Mouse (Mus musculus) retina, postnatal 1 day (tissue): ENCODE measurements around the gene Ppil3.

Experiments
- DNase-seq: peaks from one replicate; pipeline ENCODE4 v3.0.0-alpha.2; 2012

Gene Ppil3

DNA sequence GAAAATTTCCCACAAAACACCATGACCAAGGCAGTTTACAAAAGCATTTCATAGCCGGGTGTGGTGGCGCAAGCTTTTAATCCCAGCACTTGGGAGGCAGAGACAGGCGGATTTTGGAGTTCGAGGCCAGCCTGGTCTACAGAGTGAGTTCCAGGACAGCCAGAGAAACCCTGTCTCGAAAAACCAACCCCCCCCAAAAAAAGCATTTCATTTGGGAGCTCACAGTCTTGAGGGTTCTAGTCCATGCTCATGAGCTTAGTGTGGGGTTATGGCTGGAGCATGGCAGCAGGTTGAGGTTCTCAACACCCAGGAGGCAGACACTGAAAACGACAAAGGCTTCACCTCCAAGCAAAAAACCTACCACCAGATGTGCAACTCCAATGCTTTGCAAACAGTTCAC, 37.1 kb downstream of the Ppil3 start:
- no peak for DNase-seq

DNA sequence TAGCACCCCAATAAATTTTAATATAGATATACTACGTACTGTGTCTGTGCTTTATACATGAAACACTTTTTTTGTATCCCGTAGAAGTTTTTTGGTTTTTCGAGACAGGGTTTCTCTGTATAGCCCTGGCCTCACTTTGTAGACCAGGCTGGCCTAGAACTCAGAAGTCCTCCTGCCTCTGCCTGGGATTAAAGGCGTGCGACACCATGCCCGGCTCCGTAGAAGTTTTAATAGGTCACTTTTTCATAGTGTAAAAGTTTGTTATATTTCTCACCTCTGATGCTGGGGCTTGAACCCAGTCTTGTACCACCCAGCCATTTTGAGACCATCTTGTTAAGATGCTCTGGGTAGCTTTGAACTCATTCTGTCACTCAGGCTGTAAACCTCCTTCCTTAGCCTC, 38.0 kb downstream of the Ppil3 start:
- no peak for DNase-seq

DNA sequence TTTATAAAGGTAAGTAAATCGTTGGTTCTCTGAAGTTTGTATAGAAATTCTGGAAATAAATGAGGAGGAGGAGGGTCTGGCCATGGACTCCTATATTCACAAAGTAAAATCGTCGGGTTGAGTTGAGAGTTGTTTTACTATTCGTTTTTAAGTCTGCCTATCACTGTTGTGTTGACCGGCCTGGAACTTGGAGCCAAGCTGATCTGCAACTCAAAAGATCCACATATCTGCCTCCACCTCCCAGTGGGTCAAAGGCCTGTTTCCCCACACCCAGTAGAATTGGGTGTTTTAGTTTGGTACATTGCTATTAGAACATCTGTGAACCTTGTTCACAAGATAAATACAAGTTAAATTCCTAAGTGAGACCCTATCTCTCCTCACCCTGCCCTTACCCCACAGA, 41.5 kb downstream of the Ppil3 start:
- DNase-seq: no peak

DNA sequence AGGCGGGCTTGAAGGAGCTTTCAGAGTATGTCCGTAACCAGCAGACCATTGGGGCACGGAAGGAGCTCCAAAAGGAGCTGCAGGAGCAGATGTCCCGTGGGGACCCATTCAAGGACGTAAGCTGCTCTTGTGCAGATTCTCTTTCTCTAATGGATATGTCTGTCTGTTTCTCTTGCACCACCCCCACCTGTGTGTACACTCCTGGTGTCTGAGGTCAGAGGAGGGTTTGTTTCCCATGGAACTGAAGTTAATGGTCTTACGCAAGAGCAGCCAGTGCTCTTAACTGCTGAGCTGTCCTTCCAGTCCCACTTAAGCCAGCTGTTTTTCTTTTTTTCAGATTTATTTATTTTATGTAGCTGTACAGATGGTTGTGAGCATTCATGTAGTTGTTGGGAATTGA, 43.9 kb downstream of the Ppil3 start:
- no peak for DNase-seq

DNA sequence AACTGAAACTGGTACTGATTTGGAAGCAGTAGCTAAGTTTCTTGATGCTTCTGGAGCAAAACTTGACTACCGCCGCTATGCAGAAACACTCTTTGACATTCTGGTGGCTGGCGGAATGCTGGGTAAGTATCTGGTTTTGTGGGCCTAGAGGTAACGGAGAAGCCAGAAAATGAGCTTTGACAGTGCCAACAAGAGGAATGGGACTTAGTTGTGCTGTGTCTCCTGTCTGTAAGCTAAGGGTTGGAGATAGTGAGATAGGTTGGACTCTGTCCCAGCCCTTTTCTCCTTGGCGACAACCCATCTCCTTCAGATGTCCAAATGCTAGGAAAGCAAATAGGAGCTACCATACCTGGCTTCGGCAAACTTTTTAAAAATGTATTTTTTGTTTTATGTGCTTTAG, 47.6 kb downstream of the Ppil3 start:
- DNase-seq: no peak

DNA sequence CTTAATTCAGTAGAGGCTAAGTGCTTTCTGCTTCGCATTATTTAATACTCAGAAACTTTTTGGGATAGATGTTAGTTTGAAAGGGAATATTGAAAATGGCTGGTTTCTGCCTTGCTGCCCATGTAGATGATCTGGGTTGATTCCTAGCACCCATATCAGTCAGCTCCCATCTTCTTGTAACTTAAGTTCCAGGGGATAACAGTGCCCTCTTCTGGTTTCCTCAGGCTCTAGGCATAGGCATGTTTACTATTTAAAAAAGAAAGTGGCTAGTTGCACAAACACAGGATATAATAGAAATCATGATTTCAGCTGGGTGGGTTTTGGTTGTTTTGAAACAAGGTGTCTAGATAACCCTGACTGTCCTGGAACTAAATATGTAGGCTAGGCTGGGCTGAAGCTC, 49.1 kb downstream of the Ppil3 start:
- no peak for DNase-seq

DNA sequence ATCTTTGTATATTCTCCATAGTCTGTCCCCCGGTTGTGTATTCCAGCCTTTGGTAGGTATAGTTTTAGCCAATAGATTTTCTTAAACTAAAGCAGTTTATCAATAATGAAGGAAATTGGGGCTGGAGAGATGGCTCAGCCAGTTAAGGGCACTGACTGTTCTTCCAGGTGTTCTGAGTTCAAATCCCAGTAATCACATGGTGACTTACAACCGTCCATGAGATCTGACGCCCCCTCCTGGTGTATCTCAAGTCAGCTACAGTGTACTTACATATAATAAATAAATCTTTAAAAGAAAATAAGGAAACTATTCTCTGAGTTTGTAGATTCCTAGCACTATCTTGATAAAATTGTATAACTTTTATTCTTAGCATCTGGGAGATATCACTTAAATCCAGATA, 49.9 kb downstream of the Ppil3 start:
- DNase-seq: no peak

DNA sequence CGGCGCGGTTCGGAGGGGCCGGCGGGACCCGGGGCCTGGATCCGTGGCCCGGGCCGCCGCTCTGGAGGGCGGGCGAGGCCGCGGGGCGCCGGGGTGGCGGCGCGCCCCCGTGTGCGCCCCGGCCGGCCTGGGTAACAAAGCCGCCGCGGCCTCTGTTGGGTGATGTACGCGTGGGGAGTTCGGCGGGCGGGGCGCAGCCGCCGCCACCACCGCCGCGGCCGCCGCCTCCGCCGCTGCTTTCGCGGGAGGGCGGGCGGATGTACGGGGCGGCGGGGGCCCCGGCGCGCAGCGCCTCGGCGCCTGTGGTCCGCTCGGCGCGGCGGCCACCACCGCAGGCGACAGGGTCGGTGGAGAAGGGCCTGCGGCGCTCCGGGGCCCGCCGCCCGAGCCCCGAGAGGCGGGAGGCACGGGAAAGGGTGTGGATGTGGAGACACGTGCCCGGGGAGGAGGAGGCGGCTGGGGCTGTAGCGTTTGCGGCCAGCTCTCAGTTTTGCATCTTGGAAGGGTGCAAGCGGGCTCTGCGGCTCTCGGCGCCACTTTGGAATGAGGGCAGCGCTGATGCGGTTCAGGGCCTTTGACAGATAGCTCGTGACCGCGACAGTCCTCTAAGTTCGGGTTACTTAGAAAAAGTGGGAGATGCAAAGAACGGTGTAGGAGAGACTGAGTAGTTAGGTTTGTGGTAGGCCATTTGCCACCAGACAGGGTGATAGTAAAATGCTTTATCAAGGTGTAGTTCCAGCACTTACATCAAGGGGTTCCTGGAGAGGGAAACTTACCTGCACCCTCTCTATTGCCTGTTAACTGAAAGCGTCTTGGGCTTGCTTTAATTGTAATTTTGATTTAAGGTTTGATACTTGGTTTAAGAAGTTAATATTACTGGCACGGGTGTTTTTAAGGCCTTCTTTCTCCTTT, 51.7 kb downstream of the Ppil3 start:
- peak; percentile 58 for DNase-seq

DNA sequence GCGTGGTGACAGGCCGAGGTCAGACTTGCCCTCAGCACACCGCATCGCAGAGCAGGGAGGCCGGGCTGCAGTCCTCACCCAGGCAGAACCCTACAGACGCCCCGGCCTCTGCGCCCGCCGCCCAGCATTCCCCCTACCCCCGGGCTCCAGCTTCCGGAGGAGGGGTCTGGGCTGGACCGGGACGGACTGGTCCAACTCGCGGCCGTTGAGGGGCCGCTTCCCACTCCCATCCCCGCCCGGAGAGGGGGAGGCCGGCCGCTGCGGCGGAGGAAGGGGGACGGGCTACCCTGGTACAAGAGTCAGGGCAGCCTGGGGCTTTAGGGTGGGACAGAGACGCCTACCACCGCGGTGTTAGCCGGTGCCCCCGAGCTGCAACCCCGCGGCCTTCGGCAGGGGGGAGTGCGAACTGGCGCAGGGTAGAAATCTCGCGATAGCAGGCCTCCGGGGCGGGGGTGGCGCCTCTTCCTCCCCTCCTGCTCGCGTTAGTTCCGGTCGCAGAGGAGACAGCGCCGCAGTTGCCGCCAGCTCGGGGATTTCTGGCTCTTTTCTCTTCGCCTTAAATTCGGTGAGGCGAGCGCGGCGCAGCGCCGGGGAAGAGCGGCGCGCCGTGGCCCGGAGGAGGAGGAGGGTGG, 52.5 kb downstream of the Ppil3 start, which contains the start of gene Bzw1:
TSS of gene Bzw1 (plus strand) at position 247 of the 632 bp plus-strand sequence.
- peak; percentile 97 for DNase-seq

DNA sequence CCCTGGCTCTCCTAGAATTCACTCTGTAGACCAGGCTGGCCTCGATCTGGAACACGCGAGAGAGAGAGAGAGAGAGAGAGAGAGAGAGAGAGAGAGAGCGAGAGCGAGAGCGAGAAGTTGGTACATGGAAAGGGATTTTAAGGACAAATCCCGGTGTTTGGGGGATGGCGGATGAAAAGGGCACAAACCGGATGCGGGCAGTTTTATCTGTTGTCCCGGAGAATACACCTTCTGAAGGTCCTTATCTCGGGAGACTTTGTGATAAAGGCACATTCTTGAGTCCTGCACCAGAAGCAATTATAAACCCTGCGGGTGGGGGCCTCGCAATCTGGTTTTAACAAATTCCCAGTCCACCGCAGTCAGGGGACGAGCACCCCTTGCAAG, 53.0 kb downstream of the Ppil3 start:
- DNase-seq: no peak

DNA sequence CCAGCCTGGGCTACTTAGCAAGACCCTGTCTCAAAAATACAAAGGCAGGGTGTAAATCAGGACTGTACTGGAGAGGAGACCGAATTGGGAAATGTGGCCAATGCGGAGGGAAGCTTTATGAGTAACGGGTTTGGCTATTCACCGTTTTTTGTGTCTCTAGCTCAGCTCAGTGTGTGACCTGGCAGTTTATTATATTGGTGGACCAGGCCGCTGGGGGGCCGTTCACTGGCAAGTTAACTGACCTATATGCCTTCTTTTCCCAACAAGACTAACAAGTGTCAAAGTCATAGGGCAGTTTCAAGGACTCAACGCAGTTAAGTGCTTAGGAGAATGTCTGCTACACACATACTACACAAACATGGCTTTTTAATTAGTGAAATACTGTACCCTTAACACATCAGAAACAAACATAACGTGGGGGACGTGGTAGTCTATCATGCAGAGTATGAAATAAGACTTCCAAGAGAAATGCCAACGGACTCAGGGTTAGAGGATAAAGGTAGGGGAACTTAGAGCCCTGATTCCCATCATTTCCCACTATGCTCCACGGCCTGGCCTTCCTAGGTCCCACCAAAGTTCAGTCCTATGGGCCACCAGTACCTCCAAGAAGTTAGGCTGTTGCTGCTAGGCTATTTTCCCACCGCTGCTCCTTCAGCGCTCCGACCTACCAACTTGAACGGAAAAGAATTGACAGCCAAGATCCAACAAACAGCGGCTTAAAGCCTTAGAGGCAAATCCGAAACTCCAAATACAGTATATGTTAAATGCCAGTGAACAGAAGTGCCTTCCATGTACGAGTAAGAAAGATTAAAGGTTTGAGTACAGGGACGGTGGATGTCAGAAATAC, 53.6 kb downstream of the Ppil3 start:
- DNase-seq: no peak

DNA sequence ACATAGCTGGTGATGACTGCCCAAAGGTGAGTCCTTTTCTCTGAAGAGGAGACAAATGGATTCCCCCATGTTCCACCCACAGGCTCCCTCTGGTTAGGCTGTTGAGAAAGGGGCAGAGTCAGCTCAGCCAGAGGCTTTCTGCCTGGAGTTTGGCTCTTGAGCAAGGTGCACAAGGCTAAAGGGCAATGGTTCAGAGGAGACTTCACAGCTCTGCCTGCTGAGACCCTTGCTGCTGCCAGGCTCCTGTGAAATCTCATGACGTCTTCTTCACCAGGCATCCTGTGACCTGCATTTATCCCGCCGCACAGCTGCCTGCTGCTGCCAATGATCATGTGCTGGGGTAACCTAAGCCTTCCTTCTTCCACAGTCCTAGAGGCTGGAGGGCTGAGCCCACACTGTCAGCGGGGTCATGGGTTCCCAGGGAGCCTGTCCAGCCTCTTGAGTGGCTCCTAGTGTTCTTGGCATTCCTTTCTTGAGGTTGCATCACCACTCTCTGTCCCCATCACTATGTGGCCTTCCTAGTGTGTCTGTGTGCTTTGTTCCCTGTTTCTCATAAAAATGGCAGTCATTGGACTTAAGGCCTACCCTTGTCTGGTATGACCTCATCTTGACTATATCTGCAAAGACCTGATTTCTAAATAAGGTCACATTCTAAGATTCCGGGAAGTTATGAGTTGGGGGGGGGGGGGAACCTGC, 62.6 kb downstream of the Ppil3 start:
- DNase-seq: no peak
